Mouse (Mus musculus) liver, embryonic 14.5 days (tissue): ENCODE results near the gene Ube2q1. TPM values are rescaled to one million over a fixed set of nuclear protein-coding genes. Genes with fewer than 3 reads are reported as not detected.

Source experiments
- ATAC-seq: fragments of 200-750 bp; cut with Nextera tagmentation; 2 replicates; pipeline ENCODE4 v1.8.0; 2017; ENCODE audit warnings: moderate number of reproducible peaks, mild to moderate bottlenecking, moderate library complexity; ENCODE audit not compliant: insufficient read depth
- DNase-seq, 3 experiments: peaks; one replicate each; pipeline ENCODE4 v3.0.0-alpha.2; 2012 to 2013; ENCODE audit warnings: low read depth in 3 of 3, low spot score in 3 of 3
- H3K27ac ChIP-seq: fragments of 300-500 bp; sonication (generic); 2 replicates; pipeline ENCODE4 v1.5.1; 2014; ENCODE audit warnings: moderate library complexity, mild to moderate bottlenecking, control low read depth, inconsistent platforms
- H3K27me3 ChIP-seq: fragments of 300-500 bp; sonication (generic); 2 replicates; pipeline ENCODE4 v1.6.1; 2014; ENCODE audit warnings: mild to moderate bottlenecking, low read length, moderate library complexity; ENCODE audit not compliant: control insufficient read depth, insufficient read depth
- H3K36me3 ChIP-seq: fragments of 300-500 bp; sonication (generic); replicated peaks from 2 replicates; pipeline ENCODE4 v1.6.1; 2014; ENCODE audit warnings: low read depth; ENCODE audit not compliant: control insufficient read depth, insufficient read depth
- H3K4me1 ChIP-seq, 2 experiments: fragments of 200-500 bp in 1 of 2; fragments of 300-500 bp in 1 of 2; sonication (generic) in 1 of 2; replicated peaks; 2 replicates each; pipeline ENCODE4 v1.6.1; 2012 to 2014; ENCODE audit warnings: antibody characterized with exemption in 1 of 2, inconsistent platforms in 1 of 2, low read length in 1 of 2; ENCODE audit not compliant: control insufficient read depth in 2 of 2, insufficient read depth in 2 of 2
- H3K4me2 ChIP-seq: fragments of 300-500 bp; sonication (generic); 2 replicates; pipeline ENCODE4 v1.6.1; 2014; ENCODE audit warnings: low read depth, mild to moderate bottlenecking, control low read depth, moderate library complexity
- H3K4me3 ChIP-seq, 2 experiments: fragments of 200-500 bp in 1 of 2; fragments of 300-500 bp in 1 of 2; sonication (generic) in 1 of 2; 2 replicates each; pipeline ENCODE4 v1.5.1; 2012 to 2014; ENCODE audit warnings: low read depth in 2 of 2, low read length in 2 of 2, mild to moderate bottlenecking in 2 of 2, control low read depth in 1 of 2, inconsistent platforms in 1 of 2, moderate library complexity in 1 of 2; ENCODE audit not compliant: insufficient read depth in 1 of 2
- H3K9ac ChIP-seq: fragments of 300-500 bp; sonication (generic); replicated peaks from 2 replicates; pipeline ENCODE4 v1.6.1; 2014; ENCODE audit warnings: mild to moderate bottlenecking, control low read depth, moderate library complexity
- H3K9me3 ChIP-seq: fragments of 300-500 bp; sonication (generic); 2 replicates; pipeline ENCODE4 v1.6.1; 2016; ENCODE audit warnings: low read length, mixed read lengths; ENCODE audit not compliant: control insufficient read depth
- CTCF ChIP-seq: IDR thresholded peaks from 2 replicates; pipeline ENCODE4 v1.5.1; 2016; ENCODE audit warnings: antibody characterized with exemption, low read depth, control low read depth
- EP300 ChIP-seq: IDR thresholded peaks from 2 replicates; pipeline ENCODE4 v1.6.1; 2016; ENCODE audit warnings: antibody characterized with exemption, low read depth
- WGBS: fragments of 180-500 bp; shearing (Covaris S2); extraction: QIAGEN DNeasy Blood & Tissue Kit; methylation state at CpG from one replicate; pipeline ENCODE4 v1.1.7; 2014; ENCODE audit not compliant: insufficient replicate concordance; 5-methylcytosine and 5-hydroxymethylcytosine counted together
- polyA plus RNA-seq, 2 experiments: library from polyadenylated mRNA; depleted of rRNA in 1 of 2; stranded (reverse) in 1 of 2; unstranded in 1 of 2; fragments of >200 nt; fragmentation: Nextera tagmentation in 1 of 2; extraction: Ambion mirVana in 1 of 2; gene quantifications; 2 replicates each; pipeline versions ENCODE4 v1.2.1 to v1.2.3; 2012 to 2014

Ube2q1 gene
- polyA plus RNA-seq, 2 experiments: 6.7 to 9.0 TPM

- Histone ChIP-seq H3K9me3 (no peaks in the 10 kb centered on the region), H3K27me3 (no peaks in the 10 kb centered on the region), H3K27ac (peak overlapping the region; percentile 49), H3K9ac (peak overlapping the region; percentile 86), H3K4me2 (peak overlapping the region; percentile 97), H3K4me3 (peak overlapping the region; percentile 76 to 82), H3K4me1 (peaks cover 5 to 25% of the 10 kb centered on the region in 2 experiments), H3K36me3 (peaks cover 9% of the 10 kb centered on the region)
- 2% methylated on average over 31 of the region's 37 CpGs for WGBS
- TF ChIP-seq EP300: no peak
- no peak for TF ChIP-seq CTCF
- ATAC-seq (no peak), DNase-seq (peak in 1 of 3 experiments; percentile 22)
These were observed 360 bp downstream of the Ube2q1 start for GRCm38 (mm10) chr3:89773740-89774211.

DNA sequence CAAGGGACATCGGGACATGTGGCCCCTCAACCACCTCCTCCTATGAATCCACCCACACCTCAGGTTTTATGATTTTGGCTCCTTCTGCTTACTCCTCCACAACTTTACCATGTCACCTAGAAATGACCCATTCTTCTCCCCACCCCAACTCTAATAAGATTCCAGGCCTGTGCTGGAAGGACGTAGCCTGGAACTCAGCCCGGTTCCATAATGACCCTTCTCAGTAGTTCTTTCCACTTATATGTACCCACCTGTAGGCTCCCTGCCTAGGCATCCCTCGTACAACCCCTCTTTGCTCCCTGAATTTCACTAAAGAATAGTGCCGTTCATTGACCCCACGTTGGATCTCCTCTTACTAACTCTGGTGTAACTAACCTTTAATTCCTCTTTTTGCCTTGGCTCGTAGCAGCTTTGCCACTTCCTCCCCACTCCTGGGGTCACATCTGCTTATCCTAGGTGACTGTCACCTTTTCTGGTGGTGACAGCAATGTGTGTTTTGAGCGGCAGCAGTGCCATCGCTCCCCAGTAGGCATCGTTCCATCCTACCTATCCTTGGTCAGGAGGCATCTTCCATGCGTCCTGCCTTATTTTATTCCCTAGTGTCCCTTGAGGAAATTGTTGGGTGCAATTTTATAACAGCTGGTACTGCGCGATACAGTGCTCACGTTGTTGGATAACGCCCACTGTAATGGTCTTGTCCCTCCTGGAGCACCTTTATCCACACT, 982 bp downstream of the Ube2q1 start:
- H3K4me3 ChIP-seq: peak overlapping the region; percentile 76 to 82
- ATAC-seq: no peak
- TF ChIP-seq EP300 (no peak), CTCF (no peak)
- H3K9ac ChIP-seq: peak overlapping the region; percentile 86
- peak overlapping the region; percentile 97 for H3K4me2 ChIP-seq
- H3K27ac ChIP-seq: no peak overlapping the region; the same call in 1 of the 2 replicates
- peaks cover 15% of the 10 kb centered on the region for H3K36me3 ChIP-seq
- no peaks in the 10 kb centered on the region for H3K27me3 ChIP-seq
- whole genome bisulfite sequencing: 25% methylated on average over 15 of the region's 15 CpGs
- H3K4me1 ChIP-seq: peaks cover 5 to 25% of the 10 kb centered on the region in 2 experiments
- H3K9me3 ChIP-seq: no peaks in the 10 kb centered on the region
- no peak for DNase-seq

DNA sequence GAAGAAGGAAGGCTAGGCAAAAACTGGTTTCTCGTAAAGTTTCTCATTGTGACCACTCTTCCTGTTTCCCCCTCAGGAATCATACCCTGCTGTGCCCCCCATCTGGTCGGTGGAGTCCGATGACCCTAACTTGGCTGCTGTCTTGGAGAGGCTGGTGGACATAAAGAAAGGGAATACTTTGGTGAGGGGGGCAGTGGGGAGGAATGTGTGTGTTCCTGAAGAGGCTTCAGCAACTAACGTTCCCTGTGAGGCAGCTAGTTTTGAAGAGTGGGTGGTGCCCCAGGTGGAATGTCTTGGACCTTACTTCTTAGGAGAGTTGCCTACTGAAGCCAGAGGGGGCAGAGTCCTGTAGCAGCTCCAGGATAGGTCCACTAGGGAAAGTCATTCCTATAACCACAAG, 2.6 kb downstream of the Ube2q1 start:
- no peak overlapping the region for H3K9ac ChIP-seq
- H3K36me3 ChIP-seq: peaks cover 29% of the 10 kb centered on the region
- TF ChIP-seq EP300 (no peak), CTCF (no peak)

DNA sequence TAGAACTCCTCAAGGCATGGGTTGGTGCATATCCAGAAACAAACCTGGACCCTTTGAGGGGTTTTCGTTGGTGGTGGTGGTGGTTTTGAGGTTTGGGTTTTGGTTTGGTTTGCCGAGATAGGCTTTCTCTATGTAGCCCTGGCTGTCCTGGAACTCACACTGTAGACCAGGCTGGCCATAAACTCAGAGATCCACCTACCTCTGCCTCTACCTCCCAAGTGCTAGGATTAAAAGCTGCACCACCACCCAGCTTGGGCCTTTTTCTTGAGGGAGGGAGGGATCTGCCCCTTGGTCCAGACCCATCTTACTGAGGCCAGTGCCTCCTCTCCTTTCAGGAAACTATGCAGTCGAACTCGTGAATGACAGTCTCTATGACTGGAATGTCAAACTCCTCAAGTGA, 6.7 kb downstream of the Ube2q1 start:
- Histone ChIP-seq H3K27me3 (no peaks in the 10 kb centered on the region), H3K4me2 (no peak overlapping the region), H3K4me1 (peaks cover 2% of the 10 kb centered on the region in 2 experiments; a peak in 2 of 4 replicates), H3K4me3 (no peak overlapping the region), H3K27ac (no peak overlapping the region), H3K9ac (no peak overlapping the region), H3K36me3 (peaks cover 43% of the 10 kb centered on the region), H3K9me3 (no peaks in the 10 kb centered on the region)
- DNase-seq (no peak), ATAC-seq (no peak)
- 62% methylated on average over 4 of the region's 4 CpGs for WGBS
- TF ChIP-seq CTCF (no peak), EP300 (no peak)

More for the DNA sequence above, 2.6 kb downstream of the Ube2q1 start:
- no peak overlapping the region for H3K4me3 ChIP-seq
- no peaks in the 10 kb centered on the region for H3K27me3 ChIP-seq
- H3K9me3 ChIP-seq: no peaks in the 10 kb centered on the region
- 83% methylated on average over 4 of the region's 4 CpGs for WGBS
- H3K4me2 ChIP-seq: no peak overlapping the region
- DNase-seq (no peak), ATAC-seq (no peak)
- H3K4me1 ChIP-seq: peaks cover 5 to 20% of the 10 kb centered on the region in 2 experiments
- no peak overlapping the region for H3K27ac ChIP-seq

GRCm38 (mm10) chr3:89781640-89782039, 8.2 kb downstream of the Ube2q1 start:
- no peaks in the 10 kb centered on the region for H3K4me1 ChIP-seq
- DNase-seq: no peak
- peaks cover 39% of the 10 kb centered on the region for H3K36me3 ChIP-seq
- ATAC-seq: no peak
- H3K4me2 ChIP-seq: no peak overlapping the region
- no peaks in the 10 kb centered on the region for H3K27me3 ChIP-seq
- no peak for TF ChIP-seq CTCF
- TF ChIP-seq EP300: no peak
- H3K4me3 ChIP-seq: no peak overlapping the region
- H3K9ac ChIP-seq: no peak overlapping the region
- 67% methylated on average over 5 of the region's 5 CpGs for WGBS
- no peaks in the 10 kb centered on the region for H3K9me3 ChIP-seq
- no peak overlapping the region for H3K27ac ChIP-seq
